In the genomic region with DNA sequence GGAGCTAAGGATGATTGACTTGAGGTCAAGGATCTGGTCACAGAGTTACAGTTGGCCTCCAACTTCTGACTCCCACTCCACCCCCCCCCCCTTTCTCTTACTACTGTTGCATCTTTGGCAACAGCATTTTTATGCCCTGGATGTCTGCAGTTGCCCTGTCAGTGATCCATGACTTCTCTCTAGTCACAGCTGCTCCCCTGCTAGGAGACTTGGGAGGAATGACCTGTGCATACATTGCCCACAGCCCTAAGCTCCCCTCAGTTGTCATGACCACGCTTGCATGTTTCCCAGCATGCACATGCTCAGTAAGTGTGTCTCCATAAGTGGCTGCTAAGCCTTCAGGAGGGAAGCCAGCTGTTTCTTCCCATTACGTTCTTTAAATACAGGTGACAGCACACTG, we compare ENCODE assay signal across 13 mouse cellular contexts.
DNase-seq lines count a peak whose midpoint lies in the region; ATAC-seq and TF ChIP-seq lines count a peak whose summit lies in the region.
"Had no signal": no experiment of that assay in that cellular context is flagged by ENCODE, and none has a peak within 500 bp of the region (broad histone marks: within the 10 kb centered on the region; RNA-seq: fewer than 3 reads in every experiment).

No protein-coding gene starts in this region.

- no peaks in the 10 kb centered on the region for H3K9me3 ChIP-seq in midbrain, embryonic 10.5 days (replicated peaks)
- no peaks in the 10 kb centered on the region for H3K9me3 ChIP-seq in midbrain, embryonic 16.5 days (replicated peaks; ENCODE audit: control insufficient read depth, low read length, poor library complexity, severe bottlenecking)
- H3K9me3 ChIP-seq in embryonic facial prominence, embryonic 14.5 days (ENCODE audit: control insufficient read depth, low read length), result no peaks in the 10 kb centered on the region
- no peaks in the 10 kb centered on the region for H3K9me3 ChIP-seq in kidney, postnatal 0 days (replicated peaks; ENCODE audit: low read length)
- no peaks in the 10 kb centered on the region for H3K9me3 ChIP-seq in neural tube, embryonic 11.5 days (ENCODE audit: control insufficient read depth, low read length)
- H3K9me3 ChIP-seq: midbrain, embryonic 12.5 days had no signal

- no peak overlapping the region for H3K4me2 ChIP-seq in midbrain, embryonic 16.5 days (ENCODE audit: low read length)
- no peak overlapping the region for H3K4me2 ChIP-seq in embryonic facial prominence, embryonic 14.5 days (ENCODE audit: low read depth, low read length)
- H3K4me2 ChIP-seq in kidney, postnatal 0 days (ENCODE audit: low read length), result no peak overlapping the region
- no peak overlapping the region for H3K4me2 ChIP-seq in neural tube, embryonic 11.5 days (ENCODE audit: low read depth)
- H3K4me2 ChIP-seq: midbrain, embryonic 12.5 days had no signal

- no peak for TF ChIP-seq CTCF in kidney, postnatal 0 days (IDR thresholded peaks at IDR 0.05; ENCODE audit: low read depth)

- peaks cover 37% of the 10 kb centered on the region for H3K4me1 ChIP-seq in midbrain, embryonic 10.5 days
- peaks cover 16% of the 10 kb centered on the region for H3K4me1 ChIP-seq in midbrain, embryonic 16.5 days (ENCODE audit: control insufficient read depth, insufficient read depth, low read length)
- H3K4me1 ChIP-seq in embryonic facial prominence, embryonic 14.5 days (ENCODE audit: control insufficient read depth, insufficient read depth, low read length), result 0 out of 2 replicates have a peak, but pooled peaks cover 3% of the 10 kb centered on the region
- 0 out of 2 replicates have a peak, but pooled peaks cover under 1% of the 10 kb centered on the region for H3K4me1 ChIP-seq in kidney, postnatal 0 days (replicated peaks; ENCODE audit: insufficient read depth, low read length)
- no peaks in the 10 kb centered on the region for H3K4me1 ChIP-seq in neural tube, embryonic 11.5 days (ENCODE audit: control insufficient read depth, insufficient read depth, low read length)

- no peak overlapping the region for H3K4me3 ChIP-seq in midbrain, embryonic 10.5 days
- no peak overlapping the region for H3K4me3 ChIP-seq in midbrain, embryonic 16.5 days (ENCODE audit: low read depth, low read length)
- H3K4me3 ChIP-seq in embryonic facial prominence, embryonic 14.5 days (ENCODE audit: low read depth, low read length), result no peak overlapping the region
- no peak overlapping the region for H3K4me3 ChIP-seq in kidney, postnatal 0 days (replicated peaks; ENCODE audit: low read depth, low read length)
- no peak overlapping the region for H3K4me3 ChIP-seq in neural tube, embryonic 11.5 days (ENCODE audit: low read depth, low read length)
- H3K4me3 ChIP-seq: midbrain, embryonic 12.5 days had no signal

- ATAC-seq in midbrain, embryonic 16.5 days, result no peak
- no peak for ATAC-seq in embryonic facial prominence, embryonic 14.5 days (ENCODE audit: low read depth)
- ATAC-seq in kidney, postnatal 0 days (replicated peaks; ENCODE audit: low FRiP score, low read depth), result peak; percentile 92
- no peak for ATAC-seq in neural tube, embryonic 11.5 days (ENCODE audit: insufficient read depth, low FRiP score, low TSS enrichment)
- ATAC-seq: liver, postnatal 0 days had no signal

- H3K27ac ChIP-seq in midbrain, embryonic 10.5 days (replicated peaks), result no peak overlapping the region; the same call in 1 of the 2 replicates
- H3K27ac ChIP-seq in midbrain, embryonic 16.5 days (ENCODE audit: low read length), result no peak overlapping the region
- H3K27ac ChIP-seq in embryonic facial prominence, embryonic 14.5 days (replicated peaks; ENCODE audit: low read depth, low read length), result no peak overlapping the region
- no peak overlapping the region for H3K27ac ChIP-seq in kidney, postnatal 0 days
- H3K27ac ChIP-seq in neural tube, embryonic 11.5 days (ENCODE audit: low read depth, low read length), result no peak overlapping the region
- H3K27ac ChIP-seq: midbrain, embryonic 12.5 days had no signal

- WGBS in midbrain, embryonic 10.5 days, result 49% methylated on average over 2 of the region's 2 CpGs
- 51% methylated on average over 2 of the region's 2 CpGs for WGBS in midbrain, embryonic 16.5 days
- 37% methylated on average over 2 of the region's 2 CpGs for WGBS in embryonic facial prominence, embryonic 14.5 days
- WGBS in kidney, postnatal 0 days, result 17% methylated on average over 2 of the region's 2 CpGs
- WGBS in neural tube, embryonic 11.5 days, result 37% methylated on average over 2 of the region's 2 CpGs

- H3K9ac ChIP-seq in midbrain, embryonic 16.5 days (ENCODE audit: low read depth, low read length), result no peak overlapping the region
- H3K9ac ChIP-seq in embryonic facial prominence, embryonic 14.5 days (ENCODE audit: low read depth, low read length), result no peak overlapping the region
- no peak overlapping the region for H3K9ac ChIP-seq in kidney, postnatal 0 days (ENCODE audit: low read depth, low read length)
- no peak overlapping the region for H3K9ac ChIP-seq in neural tube, embryonic 11.5 days (ENCODE audit: low read length)
- H3K9ac ChIP-seq: liver, postnatal 0 days; midbrain, embryonic 12.5 days had no signal

- H3K27me3 ChIP-seq in midbrain, embryonic 10.5 days (ENCODE audit: low read depth, poor library complexity, severe bottlenecking), result no peaks in the 10 kb centered on the region
- no peaks in the 10 kb centered on the region for H3K27me3 ChIP-seq in midbrain, embryonic 16.5 days (ENCODE audit: control insufficient read depth, insufficient read depth, low read depth, low read length)
- H3K27me3 ChIP-seq in embryonic facial prominence, embryonic 14.5 days (replicated peaks; ENCODE audit: control insufficient read depth, insufficient read depth, low read length), result no peaks in the 10 kb centered on the region
- no peaks in the 10 kb centered on the region for H3K27me3 ChIP-seq in kidney, postnatal 0 days (ENCODE audit: insufficient read depth, low read length)
- H3K27me3 ChIP-seq in neural tube, embryonic 11.5 days (ENCODE audit: control insufficient read depth, insufficient read depth, low read length), result no peaks in the 10 kb centered on the region
- H3K27me3 ChIP-seq: midbrain, embryonic 12.5 days had no signal

- peak; percentile 49 for DNase-seq in midbrain, embryonic 10.5 days (ENCODE audit: low spot score)
- peak; percentile 60 for DNase-seq in embryonic facial prominence, embryonic 14.5 days (ENCODE audit: low spot score)
- DNase-seq in kidney, postnatal 0 days (ENCODE audit: low spot score), result peak; percentile 54
- peak; percentile 36 for DNase-seq in neural tube, embryonic 11.5 days (ENCODE audit: low spot score)
- DNase-seq in testis, postnatal 10 days (ENCODE audit: low spot score), result no peak
- DNase-seq in cerebellum, postnatal 4 days (ENCODE audit: low spot score in 2 of 2), result no peak
- DNase-seq: adrenal gland, postnatal 36 days; cerebellum, adult 8-10 months; heart, postnatal 4 days; liver, postnatal 0 days; thymus, adult 18-20 months had no signal

- no peaks in the 10 kb centered on the region for H3K36me3 ChIP-seq in midbrain, embryonic 10.5 days
- no peaks in the 10 kb centered on the region for H3K36me3 ChIP-seq in midbrain, embryonic 16.5 days (ENCODE audit: control insufficient read depth, insufficient read depth, low read length)
- no peaks in the 10 kb centered on the region for H3K36me3 ChIP-seq in embryonic facial prominence, embryonic 14.5 days (ENCODE audit: control insufficient read depth, insufficient read depth, low read length)
- H3K36me3 ChIP-seq in kidney, postnatal 0 days (ENCODE audit: insufficient read depth, low read length), result no peaks in the 10 kb centered on the region
- H3K36me3 ChIP-seq in neural tube, embryonic 11.5 days (ENCODE audit: control insufficient read depth, insufficient read depth, low read length), result no peaks in the 10 kb centered on the region
- H3K36me3 ChIP-seq: midbrain, embryonic 12.5 days had no signal

Comparison
In these comparisons a context has a peak if more than half of its experiments do, and no peak if none do; other contexts are left out.
1. DNase-seq: peak in midbrain, embryonic 10.5 days (single experiment), embryonic facial prominence, embryonic 14.5 days (single experiment), kidney, postnatal 0 days (single experiment) and neural tube, embryonic 11.5 days (single experiment); none in testis, postnatal 10 days (single experiment) and cerebellum, postnatal 4 days (0 of 2).